Mouse (Mus musculus): ENCODE data around the gene Eif2b4.

Eif2b4 gene

DNA sequence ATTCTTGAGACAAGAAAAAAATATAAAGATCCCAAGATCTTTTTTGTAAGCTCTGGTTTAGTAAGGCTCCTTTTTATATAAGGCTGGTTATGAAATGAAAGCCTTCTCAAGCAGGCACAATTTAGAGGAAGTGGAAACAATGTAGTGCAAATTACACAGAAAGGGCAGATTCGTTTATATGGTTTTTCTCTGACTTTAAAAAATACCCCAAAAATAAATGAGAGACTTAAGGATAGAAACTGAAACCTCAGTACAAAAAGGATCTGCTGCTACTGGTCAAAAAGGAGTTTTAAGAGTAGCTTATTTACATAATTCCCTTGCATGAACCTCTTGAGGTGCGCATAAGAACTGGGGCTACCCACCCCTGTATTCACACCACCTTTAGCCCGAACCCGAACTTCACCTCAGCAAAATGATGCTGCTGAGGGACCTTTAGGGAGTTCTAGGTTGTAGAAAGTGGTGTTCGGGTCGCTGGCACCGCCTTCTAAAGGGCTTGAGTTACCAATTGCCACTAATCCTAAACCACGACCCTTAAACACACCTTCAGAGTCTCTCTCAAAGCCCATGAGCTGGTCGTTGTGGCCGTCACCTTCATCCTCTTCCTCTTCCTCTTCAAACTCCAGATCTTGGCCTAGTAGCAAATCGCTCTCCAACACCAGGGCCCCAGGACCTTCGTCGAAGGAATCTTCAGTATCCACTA is 8.0 kb upstream of the Eif2b4 start:
- intact Hi-C loops (cut with DNase I): loop anchor here (5.0 kb wide), 1 partner anchor 51 kb away; the partner anchor contains the start of gene Krtcap3

DNA sequence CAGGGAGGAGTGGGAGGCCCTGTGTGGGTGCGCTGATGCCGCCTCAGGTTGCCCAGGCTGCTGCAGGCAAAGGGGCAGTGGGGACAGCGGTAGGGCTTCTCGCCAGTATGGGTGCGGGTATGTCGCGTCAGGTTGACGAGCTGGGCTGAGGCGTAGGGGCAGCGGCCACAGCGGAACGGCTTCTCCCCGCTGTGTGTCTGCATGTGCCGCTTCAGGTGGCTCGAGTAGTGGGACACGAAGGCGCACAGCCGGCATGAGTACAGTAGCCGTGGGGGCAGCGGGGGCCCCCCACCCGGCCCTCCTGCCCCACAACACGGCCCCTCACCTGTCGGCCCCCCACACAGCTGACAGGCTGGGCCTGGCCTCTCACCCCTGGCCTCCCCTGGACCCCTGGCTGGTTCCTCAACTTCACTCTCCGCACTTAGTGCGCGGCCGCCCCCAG is 7.1 kb upstream of the Eif2b4 start:
- intact Hi-C loops (cut with DNase I): loop anchor here (5.0 kb wide), 1 partner anchor 52 kb away; the partner anchor contains the start of gene Krtcap3

DNA sequence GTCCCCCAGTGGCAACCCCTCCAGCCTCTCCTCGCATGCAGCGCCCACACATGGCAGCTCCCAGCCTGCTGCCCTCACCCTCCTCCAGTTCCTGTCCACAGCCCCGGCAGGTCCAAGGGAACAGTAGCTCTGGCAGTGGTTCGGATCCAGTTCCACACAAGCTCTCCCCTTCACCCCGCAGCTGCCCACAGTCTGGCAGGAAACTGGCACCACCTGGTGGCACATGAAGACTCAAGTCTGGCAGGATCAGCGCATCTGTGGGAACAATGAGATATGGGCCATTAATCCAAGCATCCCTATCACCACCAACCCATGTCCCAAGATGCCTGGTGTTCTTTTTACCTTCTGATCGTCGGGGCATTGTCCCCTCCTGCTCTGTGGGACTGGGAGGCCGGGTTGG is 6.7 kb upstream of the Eif2b4 start:
- intact Hi-C loops (cut with DNase I): loop anchor here (5.0 kb wide), 1 partner anchor 52 kb away; the partner anchor contains the start of gene Krtcap3

DNA sequence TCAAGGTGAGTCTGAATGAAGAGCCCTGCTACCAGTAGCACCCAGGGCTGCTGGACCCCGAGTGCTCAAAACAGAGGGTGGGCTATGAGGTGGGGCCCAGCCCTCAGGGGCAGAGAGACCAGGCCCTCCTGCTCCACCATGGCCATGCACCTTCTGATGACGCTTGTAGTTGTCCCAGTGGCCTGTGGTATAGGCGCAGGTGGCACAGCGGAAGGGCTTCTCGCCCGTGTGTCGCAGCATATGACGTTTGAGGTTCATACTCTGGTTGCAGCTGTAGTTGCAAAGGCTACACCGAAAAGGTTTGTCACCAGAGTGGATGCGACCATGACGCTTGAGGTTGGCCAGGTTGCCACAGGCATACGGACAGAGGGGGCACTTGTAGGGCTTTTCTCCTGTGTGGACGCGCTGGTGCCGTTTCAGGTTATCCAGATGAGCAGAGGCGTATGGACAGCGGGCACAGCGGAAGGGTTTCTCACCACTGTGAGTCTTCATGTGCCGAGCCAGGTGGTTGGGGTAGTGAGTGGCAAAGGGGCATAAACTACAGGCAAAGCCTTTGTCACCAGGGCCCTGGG is 6.2 kb upstream of the Eif2b4 start:
- intact Hi-C loops (cut with DNase I): no loop called here

DNA sequence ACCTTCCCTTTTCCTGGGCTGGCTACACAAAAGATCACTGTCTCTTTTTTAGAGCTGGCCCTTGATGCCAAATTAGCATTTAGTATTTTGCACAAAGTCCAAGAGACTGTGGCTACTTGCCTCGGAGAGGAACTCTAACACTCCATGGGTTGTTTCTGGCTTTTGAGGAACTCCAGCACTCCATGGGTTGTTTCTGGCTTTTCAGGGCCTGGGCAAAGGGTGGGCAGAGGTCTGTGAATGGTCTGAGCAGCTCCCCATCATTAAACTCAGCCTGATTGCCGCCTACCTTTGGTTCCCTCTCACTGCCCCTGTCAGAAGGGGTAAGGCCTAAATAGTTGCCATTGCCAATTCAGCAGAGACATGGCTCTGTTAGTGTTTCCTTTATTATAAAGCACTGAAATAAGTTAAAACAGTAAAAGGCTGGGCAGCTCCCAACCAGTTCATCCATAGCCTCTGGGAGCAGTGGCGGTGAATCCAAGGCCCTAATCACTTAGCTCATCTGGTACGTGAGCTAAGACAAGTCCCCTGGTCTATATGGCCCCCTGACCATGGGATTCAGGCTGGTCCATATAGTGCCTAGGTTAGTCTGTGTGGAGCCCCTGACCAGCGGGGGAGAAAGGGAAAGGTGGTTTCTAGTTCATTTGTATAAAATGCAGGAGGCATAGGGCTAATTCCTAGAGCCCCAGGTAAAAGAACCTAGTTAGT is 5.5 kb upstream of the Eif2b4 start:
- intact Hi-C loops (cut with DNase I): no loop called here

DNA sequence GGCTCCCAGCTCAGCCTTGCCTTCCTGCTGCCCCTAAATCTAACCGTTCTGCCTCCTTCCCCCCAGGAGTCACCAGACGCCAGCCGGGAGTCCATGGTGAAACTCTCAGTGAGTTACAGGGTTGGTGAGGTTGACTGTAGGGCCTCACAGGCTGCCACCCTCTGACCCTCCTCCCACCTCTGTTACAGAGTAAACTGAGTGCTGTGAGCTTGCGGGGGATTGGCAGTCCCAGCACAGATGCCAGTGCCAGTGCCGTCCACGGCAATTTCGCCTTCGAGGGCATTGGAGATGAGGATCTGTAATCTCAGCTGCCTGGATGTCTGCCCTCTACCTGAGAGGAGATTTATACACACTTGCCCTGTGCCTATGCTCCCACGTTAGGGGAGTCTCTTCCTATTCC is 4.9 kb upstream of the Eif2b4 start:
- intact Hi-C loops (cut with DNase I): no loop called here

DNA sequence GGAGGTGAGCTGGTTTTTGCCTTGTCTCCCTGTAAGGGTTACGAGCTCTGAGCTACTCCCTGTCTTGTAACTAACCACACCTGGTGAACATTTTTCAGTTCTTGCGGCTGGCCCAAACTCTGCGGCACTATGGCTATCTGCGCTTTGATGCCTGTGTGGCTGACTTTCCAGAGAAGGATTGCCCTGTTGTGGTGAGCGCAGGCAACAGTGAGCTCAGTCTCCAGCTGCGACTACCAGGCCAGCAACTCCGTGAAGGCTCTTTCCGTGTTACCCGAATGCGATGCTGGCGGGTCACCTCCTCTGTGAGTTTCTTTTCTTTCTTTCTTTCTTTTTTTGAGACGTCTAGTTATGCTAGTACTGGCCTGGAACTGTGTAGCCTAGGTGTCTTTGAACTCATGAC is 3.8 kb upstream of the Eif2b4 start:
- intact Hi-C loops (cut with DNase I): no loop called here

DNA sequence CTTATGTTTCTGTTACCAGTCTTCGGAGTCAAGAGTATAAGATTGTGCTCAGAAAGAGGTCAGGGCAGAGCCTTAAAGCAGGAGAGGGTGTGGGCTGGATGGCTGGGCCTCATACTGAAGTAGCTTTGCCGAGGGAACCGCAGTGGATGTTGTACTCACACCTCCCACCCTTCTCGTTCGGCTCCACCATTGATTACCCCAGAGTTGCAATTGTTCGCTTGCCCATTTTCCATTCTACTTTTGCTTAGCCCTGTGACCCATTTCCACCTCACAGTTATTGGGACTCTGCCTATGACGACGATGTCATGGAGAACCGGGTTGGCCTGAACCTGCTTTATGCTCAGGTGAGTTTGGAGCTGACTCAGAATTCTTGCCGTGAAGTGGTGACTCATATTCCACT is 3.0 kb upstream of the Eif2b4 start:
- intact Hi-C loops (cut with DNase I): no loop called here

DNA sequence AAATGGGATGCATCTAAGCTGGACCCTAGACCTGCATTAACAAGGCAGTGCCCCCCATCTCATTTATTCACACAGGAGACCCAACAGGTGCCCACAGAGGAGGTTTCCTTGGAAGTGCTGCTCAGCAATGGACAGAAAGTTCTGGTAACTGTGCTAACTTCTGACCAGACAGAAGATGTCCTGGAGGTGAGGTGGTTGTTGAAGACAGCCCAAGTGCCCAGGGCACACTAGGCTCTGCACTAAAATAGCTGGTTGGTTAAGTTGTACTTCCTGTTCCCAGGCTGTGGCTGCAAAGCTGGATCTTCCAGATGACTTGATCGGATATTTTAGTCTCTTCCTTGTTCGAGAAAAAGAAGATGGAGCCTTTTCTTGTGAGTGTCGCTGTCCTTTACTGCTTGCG is 2.4 kb upstream of the Eif2b4 start:
- intact Hi-C loops (cut with DNase I): no loop called here

DNA sequence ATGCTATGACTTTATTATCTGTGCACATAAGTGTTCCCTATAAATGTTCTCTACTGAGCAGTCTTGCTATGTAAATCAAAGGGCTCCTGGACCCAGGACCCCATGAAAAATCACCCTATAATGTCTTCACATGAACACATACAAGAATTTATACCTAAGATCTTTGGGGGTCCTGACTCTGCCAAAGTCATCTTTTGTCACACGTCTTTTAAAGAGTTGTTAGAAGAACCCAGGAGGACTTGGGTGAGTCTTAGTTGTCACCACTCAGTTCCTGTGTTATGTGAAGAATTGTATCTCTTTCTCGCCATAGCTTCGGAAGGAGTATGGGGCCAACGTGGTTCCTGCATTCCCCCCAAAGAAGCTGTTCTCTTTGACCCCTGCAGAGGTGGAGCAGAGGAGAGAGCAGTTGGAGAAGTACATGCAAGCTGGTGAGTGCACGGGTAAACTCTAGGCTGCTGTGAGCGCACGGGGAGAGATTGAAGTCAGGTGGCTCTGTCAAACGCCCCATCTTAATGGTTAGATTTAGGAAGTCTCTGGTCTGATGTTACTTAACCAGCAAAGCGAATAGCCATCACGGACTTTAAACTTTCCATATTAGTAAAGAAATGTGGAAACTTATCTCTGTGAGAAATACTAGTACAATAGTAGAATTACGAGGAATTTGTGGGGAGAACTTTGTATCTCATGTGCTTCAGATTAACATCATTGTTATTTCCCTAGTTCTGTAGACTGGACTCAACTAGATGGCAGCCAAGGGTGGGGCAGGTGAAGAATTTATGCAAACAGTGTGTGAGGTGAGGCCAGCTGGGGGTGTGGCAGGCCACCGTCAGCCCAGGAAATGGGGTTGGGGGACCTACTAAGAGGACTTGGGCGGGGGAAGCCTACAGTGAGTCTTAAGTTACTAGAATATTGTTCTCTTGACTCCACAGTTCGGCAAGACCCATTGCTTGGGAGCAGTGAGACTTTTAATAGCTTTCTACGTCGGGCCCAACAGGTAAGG is 1.6 kb upstream of the Eif2b4 start:
- intact Hi-C loops (cut with DNase I): no loop called here

DNA sequence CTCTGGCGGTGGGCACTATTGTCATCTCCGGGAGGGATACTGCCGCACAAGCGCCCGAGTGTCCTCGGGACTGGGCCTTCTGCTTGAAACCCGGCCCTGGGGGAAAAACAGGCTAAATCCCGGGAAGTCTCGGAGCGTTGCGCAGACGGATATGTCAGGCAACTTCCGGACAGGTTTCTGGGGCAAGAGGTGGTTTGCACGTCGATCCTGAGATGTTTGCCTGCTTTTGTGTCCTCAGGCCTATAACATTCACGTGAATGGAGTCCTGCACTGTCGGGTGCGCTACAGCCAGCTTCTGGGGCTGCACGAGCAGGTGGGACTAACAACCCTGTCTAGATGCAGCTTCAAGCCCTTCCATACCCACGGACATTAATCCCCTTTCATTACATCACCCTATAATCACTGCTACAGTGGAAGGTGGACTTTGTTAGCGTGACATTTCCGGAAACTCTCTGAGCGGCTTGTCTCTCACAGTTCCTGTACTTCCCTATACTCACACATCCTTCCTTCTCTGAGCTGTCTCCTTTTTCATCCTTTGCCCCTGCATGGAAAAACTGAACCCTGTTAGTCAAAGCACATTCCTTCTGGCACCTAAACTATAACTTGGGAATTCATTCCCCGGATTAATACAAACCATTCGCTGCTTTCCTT is 526 bp upstream of the Eif2b4 start:
- intact Hi-C loops (cut with DNase I): no loop called here

DNA sequence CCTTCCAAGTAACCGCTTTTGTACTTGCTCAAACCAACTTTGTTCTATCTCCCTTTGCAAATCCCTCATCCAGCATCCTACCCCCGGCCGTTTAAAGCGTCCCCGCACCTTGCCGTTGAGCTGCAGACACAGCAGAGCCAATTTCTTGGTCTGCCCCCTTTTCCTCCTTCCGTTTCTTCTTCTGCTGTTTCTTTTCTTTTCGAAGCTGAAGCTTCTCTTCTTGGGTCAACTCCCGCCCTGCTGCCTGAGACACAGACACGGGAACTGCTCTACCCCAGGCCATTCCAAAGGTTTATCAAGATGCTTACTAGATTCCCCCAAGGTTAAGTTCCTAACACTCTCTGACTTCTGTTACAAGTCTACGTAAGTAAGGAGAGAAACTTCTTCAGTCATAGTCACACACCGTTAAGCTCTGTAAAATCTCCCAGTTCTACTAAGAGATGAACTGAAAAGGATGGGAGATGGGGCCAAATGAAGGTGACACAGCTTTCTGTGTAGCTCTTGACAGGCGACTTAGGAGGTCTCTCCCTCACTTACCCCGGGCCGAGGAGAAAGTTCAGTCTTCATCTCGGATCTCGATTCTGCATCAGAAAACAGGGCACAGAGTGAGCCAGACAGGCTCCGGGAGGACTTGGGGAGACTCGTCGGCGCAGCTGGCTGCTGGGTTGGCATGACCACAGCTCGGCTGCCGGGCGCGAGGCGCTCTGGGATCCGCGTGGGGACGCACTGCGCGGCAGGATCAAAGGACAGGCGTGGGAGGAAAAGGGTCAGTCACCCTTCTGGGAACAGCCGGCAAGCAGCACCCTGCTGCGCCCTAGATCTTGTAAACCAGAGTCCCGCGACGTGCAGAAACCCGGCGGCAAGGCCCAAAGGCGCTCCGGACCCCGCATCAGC is 938 bp downstream of the Eif2b4 start:
- intact Hi-C loops (cut with DNase I): no loop called here

DNA sequence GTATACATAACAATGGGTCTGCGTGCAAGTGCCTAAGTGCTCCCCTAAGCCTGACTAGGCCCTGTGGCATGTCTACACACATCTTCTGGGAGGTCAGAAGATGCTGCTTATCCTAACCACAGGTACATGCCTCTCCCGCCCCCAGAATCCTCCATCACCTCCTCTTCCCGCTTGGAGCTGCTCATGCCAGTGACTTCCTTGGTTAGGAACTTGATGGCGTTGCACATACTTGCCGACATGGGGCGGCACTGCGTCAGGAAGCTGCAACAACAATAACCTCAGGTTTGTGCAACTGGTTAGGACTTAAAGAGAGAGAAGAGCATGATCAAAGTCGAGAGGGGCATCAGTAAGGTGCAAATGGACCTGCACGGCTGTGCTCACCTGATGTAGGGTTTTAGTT is 3.0 kb downstream of the Eif2b4 start:
- intact Hi-C loops (cut with DNase I): no loop called here

DNA sequence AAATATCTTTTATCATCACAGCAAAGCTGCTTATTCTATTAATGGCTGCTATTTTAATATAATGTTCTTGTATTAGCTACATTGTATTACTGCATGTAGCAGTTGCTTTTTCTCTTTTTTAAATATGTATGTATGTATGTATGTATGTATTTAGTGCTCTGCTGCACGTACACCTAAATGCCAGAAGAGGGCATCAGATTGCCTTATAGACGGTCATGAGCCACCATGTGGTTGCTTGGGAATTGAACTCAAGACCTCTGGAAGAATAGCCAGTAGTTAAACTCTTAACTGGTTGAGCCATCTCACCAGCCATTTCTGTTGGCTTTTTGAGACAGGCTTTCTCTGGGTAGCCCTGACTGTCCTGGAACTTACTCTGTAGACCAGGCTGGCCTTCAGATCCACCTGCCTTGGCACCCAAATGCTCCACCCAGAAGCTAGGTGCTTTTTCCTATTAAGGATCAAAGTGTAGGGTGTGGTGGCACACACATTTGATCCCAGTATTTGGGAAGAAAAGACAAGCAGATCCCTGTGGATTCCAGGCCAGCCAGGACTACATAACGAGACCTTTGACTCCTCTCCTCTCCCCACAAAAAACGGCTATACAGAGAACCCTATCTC is 4.9 kb downstream of the Eif2b4 start:
- intact Hi-C loops (cut with DNase I): loop anchor here (10.0 kb wide), 1 partner anchor 136 kb away; no protein-coding TSS in a partner anchor

DNA sequence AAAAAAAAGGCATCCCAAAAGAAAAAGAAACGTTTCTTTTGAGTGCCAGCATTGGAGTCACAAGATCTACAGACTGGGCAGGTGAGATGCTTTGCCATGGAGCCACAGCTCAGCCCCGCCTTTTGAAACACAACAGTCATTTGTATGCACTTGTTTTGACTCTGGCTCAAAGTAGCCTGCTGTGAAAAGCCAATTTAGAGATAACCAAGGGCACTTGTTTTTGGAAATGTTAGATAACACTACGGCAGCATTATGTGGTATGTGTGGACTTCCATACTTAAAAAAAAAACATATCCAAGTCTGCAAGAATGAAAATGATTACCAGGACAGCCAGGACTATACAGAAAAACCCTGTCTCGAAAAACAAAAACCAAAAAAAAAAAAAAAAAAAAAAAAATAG is 9.6 kb downstream of the Eif2b4 start:
- intact Hi-C loops (cut with DNase I): loop anchor here (10.0 kb wide), 1 partner anchor 141 kb away; no protein-coding TSS in a partner anchor

DNA sequence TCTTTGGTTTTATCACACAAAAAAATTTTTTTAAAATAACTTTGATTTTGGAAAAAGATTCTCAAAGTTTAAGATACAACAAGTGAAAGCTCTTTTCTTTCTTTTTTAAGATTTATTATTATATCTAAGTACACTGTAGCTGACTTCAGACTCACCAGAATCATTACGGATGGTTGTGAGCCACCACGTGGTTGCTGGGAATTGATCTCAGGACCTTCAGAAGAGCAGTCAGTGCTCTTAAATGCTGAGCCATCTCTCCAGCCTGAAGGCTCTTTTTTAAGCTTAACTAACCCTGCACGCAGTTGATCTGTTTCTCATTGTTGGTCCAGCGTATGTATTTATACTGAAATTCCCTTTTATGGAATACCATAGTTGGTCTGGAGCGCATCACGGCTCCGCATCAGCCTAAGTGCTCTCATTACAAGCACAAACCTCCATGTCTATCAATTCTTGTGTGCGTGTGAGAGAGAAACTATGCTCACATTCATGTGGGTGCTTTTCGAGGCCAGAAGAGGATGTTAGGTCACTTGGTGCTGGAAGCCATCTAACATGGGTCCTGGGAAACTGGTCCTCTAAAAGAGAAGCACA is 12.0 kb downstream of the Eif2b4 start:
- intact Hi-C loops (cut with DNase I): loop anchor here (10.0 kb wide), 1 partner anchor 144 kb away; no protein-coding TSS in a partner anchor

DNA sequence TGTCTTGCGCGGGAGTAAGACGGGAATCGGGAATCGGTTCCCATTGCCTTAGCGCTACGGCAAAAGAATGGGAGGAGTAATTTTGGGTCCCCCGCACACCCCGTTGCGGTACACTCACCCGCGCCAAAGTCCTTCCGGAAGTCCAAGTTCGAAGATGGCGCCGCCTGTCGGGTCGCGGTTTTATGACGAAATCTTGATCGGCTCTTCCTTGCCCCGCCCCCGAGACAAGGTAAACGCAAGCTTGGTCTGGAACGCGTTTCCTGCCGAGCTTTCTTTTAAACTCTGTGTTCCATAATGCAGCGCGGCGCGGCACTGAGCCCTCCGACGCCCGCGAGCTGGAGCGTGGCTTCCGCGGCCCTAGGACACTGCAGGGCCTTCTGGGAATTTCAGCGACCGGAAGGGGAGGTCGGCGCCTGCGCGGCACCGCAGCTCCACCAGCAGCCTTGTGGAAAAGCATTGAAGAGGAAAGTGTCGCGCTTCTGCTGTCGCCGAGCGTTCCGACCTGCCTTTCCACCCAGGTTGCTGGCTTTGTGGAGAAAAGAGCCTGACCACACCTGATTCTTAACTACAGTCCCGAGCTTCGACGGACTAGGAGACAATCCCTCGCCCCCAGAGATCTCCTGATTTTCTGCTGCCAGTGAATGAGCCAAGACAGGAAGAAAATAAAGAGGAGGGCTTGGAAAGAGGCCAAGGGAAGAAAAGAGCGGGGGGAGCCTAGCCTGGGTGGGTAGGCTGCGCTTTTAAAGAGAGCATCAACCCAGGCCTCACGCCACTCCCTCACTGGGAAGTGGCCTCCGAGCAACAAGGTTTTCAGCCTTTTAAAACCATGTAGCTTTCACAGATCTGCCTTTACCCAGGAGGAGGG is 13.2 kb downstream of the Eif2b4 start, which contains the start of the genes Gm29609 and Gtf3c2:
TSS of gene Gm29609 (minus strand) at position 146 of the 865 bp plus-strand sequence.
TSS of gene Gtf3c2 (minus strand) at position 379 of the 865 bp plus-strand sequence.
- intact Hi-C loops (cut with DNase I): loop anchor here (10.0 kb wide), 1 partner anchor 145 kb away; no protein-coding TSS in a partner anchor
